Mouse (Mus musculus) lung, adult 2 months (tissue): ENCODE results near the gene Fkbp5.

Experiments
- CTCF ChIP-seq: fragments of 200-500 bp; IDR thresholded peaks from 2 replicates; pipeline ENCODE4 v1.5.1; 2011; ENCODE audit warnings: mild to moderate bottlenecking, low read length, control low read depth; ENCODE audit not compliant: insufficient read depth
- POLR2A ChIP-seq: fragments of 200-500 bp; IDR thresholded peaks from 2 replicates; pipeline ENCODE4 v1.6.1; 2011; ENCODE audit warnings: low read depth, mild to moderate bottlenecking, control low read depth, low read length, borderline replicate concordance; ENCODE audit errors: extremely low read depth

- TF ChIP-seq CTCF (no peak), POLR2A (peak; percentile 33; the same call in 1 of the 2 replicates)
These were observed 6.8 kb upstream of the Fkbp5 start for GRCm38 (mm10) chr17:28524009-28524695.
